Mouse (Mus musculus) forebrain, embryonic 11.5 days (tissue): Measurements from ENCODE around the gene Cyp2c54. TPM values are rescaled to one million over a fixed set of nuclear protein-coding genes. Genes with fewer than 3 reads are reported as not detected.
"Not testable (repeated sequence)": the region's sequence is repeated elsewhere in the genome, so short reads cannot be mapped to it uniquely, and the experiment has no call there.

Experiments used
- ATAC-seq: fragments of 200-750 bp; cut with Nextera tagmentation; replicated peaks from 2 replicates; pipeline ENCODE4 v1.8.0; 2017; ENCODE audit warnings: moderate TSS enrichment; ENCODE audit not compliant: low FRiP score
- DNase-seq: peaks from one replicate; pipeline ENCODE4 v3.0.0-alpha.2; 2017; ENCODE audit warnings: low spot score
- H3K27ac ChIP-seq: fragments of 300-500 bp; sonication (generic); 2 replicates; pipeline ENCODE4 v1.5.1; 2014; ENCODE audit warnings: low read depth, low read length
- H3K27me3 ChIP-seq: fragments of 300-500 bp; sonication (generic); 2 replicates; pipeline ENCODE4 v1.6.1; 2014; ENCODE audit warnings: mild to moderate bottlenecking, low read length, mixed read lengths; ENCODE audit not compliant: control insufficient read depth, insufficient read depth
- H3K36me3 ChIP-seq: fragments of 300-500 bp; sonication (generic); 2 replicates; pipeline ENCODE4 v1.6.1; 2014; ENCODE audit warnings: mild to moderate bottlenecking, low read length, moderate library complexity, mixed read lengths; ENCODE audit not compliant: control insufficient read depth, insufficient read depth
- H3K4me1 ChIP-seq: fragments of 300-500 bp; sonication (generic); replicated peaks from 2 replicates; pipeline ENCODE4 v1.6.1; 2014; ENCODE audit warnings: low read length, mixed read lengths; ENCODE audit not compliant: control insufficient read depth, insufficient read depth
- H3K4me2 ChIP-seq: fragments of 300-500 bp; sonication (generic); 2 replicates; pipeline ENCODE4 v1.6.1; 2014; ENCODE audit warnings: low read depth, mild to moderate bottlenecking, low read length, moderate library complexity, mixed read lengths; ENCODE audit not compliant: severe bottlenecking
- H3K4me3 ChIP-seq: fragments of 300-500 bp; sonication (generic); 2 replicates; pipeline ENCODE4 v1.5.1; 2014; ENCODE audit warnings: low read depth, low read length
- H3K9ac ChIP-seq: fragments of 300-500 bp; sonication (generic); 2 replicates; pipeline ENCODE4 v1.6.1; 2014; ENCODE audit warnings: low read length
- H3K9me3 ChIP-seq: fragments of 300-500 bp; sonication (generic); 2 replicates; pipeline ENCODE4 v1.6.1; 2016; ENCODE audit warnings: low read length, mixed read lengths; ENCODE audit not compliant: control insufficient read depth
- WGBS: fragments of 180-500 bp; shearing (Covaris S2); extraction: QIAGEN DNeasy Blood & Tissue Kit; methylation state at CpG from one replicate; pipeline ENCODE4 v1.1.7; 2014; 5-methylcytosine and 5-hydroxymethylcytosine counted together
- polyA plus RNA-seq: library from polyadenylated mRNA; unstranded; fragments of >200 nt; fragmentation: Nextera tagmentation; extraction: Ambion mirVana; gene quantifications from 2 replicates; pipeline ENCODE4 v1.2.1, GENCODE M21; 2014

Cyp2c54 gene
- polyA plus RNA-seq = not detected in 2 replicates

- H3K27ac ChIP-seq = no peak within 1 kb of the TSS
- H3K36me3 ChIP-seq = no peaks in the 10 kb centered on the region
- H3K4me3 ChIP-seq = no peak within 1 kb of the TSS
- no peak for ATAC-seq
- no peak within 1 kb of the TSS for H3K9ac ChIP-seq
- no peaks in the 10 kb centered on the region for H3K4me1 ChIP-seq
- no peaks in the 10 kb centered on the region for H3K27me3 ChIP-seq
- no peak for DNase-seq
- no peaks in the 10 kb centered on the region for H3K9me3 ChIP-seq
- no peak within 1 kb of the TSS for H3K4me2 ChIP-seq
These were observed at the start of gene Cyp2c54 for GRCm38 (mm10) chr19:40073701-40074100. TSS of gene Cyp2c54 (minus strand) at chr19:40073827.

- not testable (repeated sequence) for H3K4me2 ChIP-seq, H3K4me3 ChIP-seq, H3K27me3 ChIP-seq, H3K36me3 ChIP-seq, H3K27ac ChIP-seq, H3K9ac ChIP-seq, ATAC-seq, H3K9me3 ChIP-seq, H3K4me1 ChIP-seq, DNase-seq
- 82% methylated on average over 13 of the region's 13 CpGs for WGBS
These were observed 46.0 kb upstream of the Cyp2c54 start for GRCm38 (mm10) chr19:40119624-40120023.

GRCm38 (mm10) chr19:40091111-40091510, 17.5 kb upstream of the Cyp2c54 start:
- Histone ChIP-seq H3K27me3 (no peaks in the 10 kb centered on the region), H3K9me3 (no peaks in the 10 kb centered on the region), H3K9ac (no peak overlapping the region), H3K4me2 (no peak overlapping the region), H3K4me1 (no peaks in the 10 kb centered on the region), H3K36me3 (no peaks in the 10 kb centered on the region), H3K27ac (no peak overlapping the region), H3K4me3 (no peak overlapping the region)
- DNase-seq (no peak), ATAC-seq (no peak)
- WGBS = 89% methylated on average over 3 of the region's 3 CpGs

GRCm38 (mm10) chr19:40089421-40089820, 15.8 kb upstream of the Cyp2c54 start, which contains the start of gene Cyp2c50:
TSS of gene Cyp2c50 (plus strand) at chr19:40089688.
- H3K27me3 ChIP-seq, DNase-seq, H3K4me3 ChIP-seq, H3K4me2 ChIP-seq, H3K36me3 ChIP-seq, H3K4me1 ChIP-seq, H3K27ac ChIP-seq, H3K9ac ChIP-seq, H3K9me3 ChIP-seq, ATAC-seq: not testable (repeated sequence)
- 90% methylated on average over 1 of the region's 1 CpGs for WGBS

- H3K4me1 ChIP-seq = no peaks in the 10 kb centered on the region
- H3K27ac ChIP-seq = no peak overlapping the region
- H3K4me3 ChIP-seq = no peak overlapping the region
- DNase-seq = no peak
- no peaks in the 10 kb centered on the region for H3K9me3 ChIP-seq
- H3K4me2 ChIP-seq = no peak overlapping the region
- ATAC-seq = no peak
- H3K9ac ChIP-seq = no peak overlapping the region
- H3K27me3 ChIP-seq = no peaks in the 10 kb centered on the region
- H3K36me3 ChIP-seq = no peaks in the 10 kb centered on the region
- WGBS = 91% methylated on average over 1 of the region's 1 CpGs
These were observed 14.8 kb upstream of the Cyp2c54 start for GRCm38 (mm10) chr19:40088381-40088780.

- not testable (repeated sequence) for DNase-seq, H3K36me3 ChIP-seq, H3K27ac ChIP-seq, H3K4me2 ChIP-seq, H3K9ac ChIP-seq, H3K4me1 ChIP-seq, ATAC-seq, H3K27me3 ChIP-seq, H3K9me3 ChIP-seq, H3K4me3 ChIP-seq
- 93% methylated on average over 1 of the region's 1 CpGs for WGBS
These were observed 81.5 kb downstream of the Cyp2c54 start, which contains the start of gene Cyp2c37 for GRCm38 (mm10) chr19:39992140-39992539. TSS of gene Cyp2c37 (plus strand) at chr19:39992424.

GRCm38 (mm10) chr19:39989471-39989870, 84.2 kb downstream of the Cyp2c54 start:
- DNase-seq (no peak), ATAC-seq (no peak)
- Histone ChIP-seq H3K9ac (no peak overlapping the region), H3K27me3 (no peaks in the 10 kb centered on the region), H3K36me3 (no peaks in the 10 kb centered on the region), H3K4me3 (no peak overlapping the region), H3K9me3 (no peaks in the 10 kb centered on the region), H3K4me2 (no peak overlapping the region), H3K4me1 (no peaks in the 10 kb centered on the region), H3K27ac (no peak overlapping the region)
- 70% methylated on average over 2 of the region's 2 CpGs for WGBS

Other genes with a start within 250 kb of the Cyp2c54 start
- not detected in 2 replicates for gene Cyp2c69, start 187.0 kb downstream of the Cyp2c54 start, polyA plus RNA-seq
- gene Cyp2c37, start 81.4 kb downstream of the Cyp2c54 start, polyA plus RNA-seq = not detected in 2 replicates
- gene Cyp2c50, start 15.9 kb upstream of the Cyp2c54 start, polyA plus RNA-seq = not detected in 2 replicates
- gene Cyp2c70, start 113.5 kb upstream of the Cyp2c54 start, polyA plus RNA-seq = not detected in 2 replicates
- 71.2 and 73.9 TPM in 2 replicates for gene Pdlim1, start 198.0 kb upstream of the Cyp2c54 start, polyA plus RNA-seq